25 mouse cellular contexts compared by ENCODE assay signal in the genomic region with DNA sequence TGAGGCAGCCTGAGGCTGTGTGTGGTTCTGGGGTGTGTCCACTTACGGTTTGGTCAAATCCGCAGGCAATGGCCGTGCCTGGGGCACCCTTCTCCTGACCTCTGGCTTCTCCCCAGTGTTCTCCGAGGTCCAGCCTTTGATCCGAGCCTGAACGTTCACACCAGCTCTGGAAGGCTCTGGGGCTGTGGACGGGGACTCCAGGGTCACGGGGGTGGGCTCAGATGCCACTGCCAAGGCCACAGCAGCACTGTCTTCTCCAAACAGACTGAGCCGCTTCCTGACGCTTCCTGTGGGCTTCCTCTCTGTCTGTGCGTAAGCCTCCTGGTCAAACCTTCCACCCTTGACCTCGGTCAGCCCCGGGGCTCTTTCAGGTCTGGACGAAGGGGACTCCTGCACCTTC. TPM values are rescaled to one million over a fixed set of nuclear protein-coding genes. Genes with fewer than 3 reads are reported as not detected.
A peak's percentile ranks its signal among the peaks of the same experiment; 100 is the strongest.
DNase-seq lines count a peak whose midpoint lies in the region; ATAC-seq and TF ChIP-seq lines count a peak whose summit lies in the region.
"Had no signal": no experiment of that assay in that cellular context is flagged by ENCODE, and none has a peak within 500 bp of the region (broad histone marks: within the 10 kb centered on the region; RNA-seq: fewer than 3 reads in every experiment).

No protein-coding gene starts in this region.

- 81% methylated on average over 14 of the region's 14 CpGs for WGBS in forebrain, embryonic 10.5 days
- 85% methylated on average over 14 of the region's 14 CpGs for WGBS in forebrain, embryonic 13.5 days
- WGBS in kidney, adult 2 months = 61% methylated on average over 14 of the region's 14 CpGs
- 67% methylated on average over 14 of the region's 14 CpGs for WGBS in embryonic facial prominence, embryonic 10.5 days

- ATAC-seq in forebrain, embryonic 13.5 days = no peak
- ATAC-seq: forebrain, embryonic 15.5 days; inflammation-experienced regulatory T-cells, adult 6 months had no signal

- peak overlapping the region; percentile 48; the same call in 1 of the 2 replicates for H3K27ac ChIP-seq in forebrain, embryonic 10.5 days
- H3K27ac ChIP-seq in forebrain, embryonic 13.5 days = no peak overlapping the region
- no peak overlapping the region for H3K27ac ChIP-seq in kidney, adult 2 months (ENCODE audit: insufficient read depth, low read depth, low read length)
- H3K27ac ChIP-seq in embryonic facial prominence, embryonic 10.5 days (replicated peaks) = peak overlapping the region; percentile 55; the same call in 1 of the 2 replicates
- H3K27ac ChIP-seq: forebrain, embryonic 15.5 days; hindbrain, embryonic 15.5 days; layer of hippocampus, adult 2 months; limb, embryonic 15.5 days; liver, embryonic 13.5 days had no signal

- TF ChIP-seq CTCF in kidney, adult 2 months (conservative IDR thresholded peaks at IDR 0.05; ENCODE audit: insufficient read depth, insufficient read length, low read depth, low read length) = no peak

- no peaks in the 10 kb centered on the region for H3K9me3 ChIP-seq in forebrain, embryonic 10.5 days
- H3K9me3 ChIP-seq in forebrain, embryonic 13.5 days (replicated peaks) = no peaks in the 10 kb centered on the region
- no peaks in the 10 kb centered on the region for H3K9me3 ChIP-seq in embryonic facial prominence, embryonic 10.5 days
- H3K9me3 ChIP-seq: forebrain, embryonic 15.5 days; hindbrain, embryonic 15.5 days; limb, embryonic 15.5 days; liver, embryonic 13.5 days; megakaryocyte, embryonic 14.5 days had no signal

- no peak overlapping the region for H3K9ac ChIP-seq in forebrain, embryonic 13.5 days
- H3K9ac ChIP-seq: forebrain, embryonic 15.5 days; hindbrain, embryonic 15.5 days; limb, embryonic 15.5 days; liver, embryonic 13.5 days; lung, embryonic 14.5 days had no signal

- H3K4me3 ChIP-seq in forebrain, embryonic 10.5 days = no peak overlapping the region
- H3K4me3 ChIP-seq in forebrain, embryonic 13.5 days = no peak overlapping the region
- H3K4me3 ChIP-seq in kidney, adult 2 months (ENCODE audit: insufficient read depth, low read depth, low read length) = no peak overlapping the region
- no peak overlapping the region for H3K4me3 ChIP-seq in embryonic facial prominence, embryonic 10.5 days
- H3K4me3 ChIP-seq: forebrain, embryonic 15.5 days; hindbrain, embryonic 15.5 days; layer of hippocampus, adult 2 months; limb, embryonic 15.5 days; liver, embryonic 13.5 days; megakaryocyte, embryonic 14.5 days had no signal

- H3K4me2 ChIP-seq in forebrain, embryonic 13.5 days = no peak overlapping the region
- H3K4me2 ChIP-seq: forebrain, embryonic 15.5 days; hindbrain, embryonic 15.5 days; limb, embryonic 15.5 days; liver, embryonic 13.5 days; lung, embryonic 14.5 days had no signal

- no peak for DNase-seq in forebrain, embryonic 10.5 days (ENCODE audit: extremely low spot score, low spot score)
- peak; percentile 29 for DNase-seq in kidney, adult 2 months
- DNase-seq in kidney, adult 8-10 months = no peak
- DNase-seq in lung, postnatal 4 days = peak; percentile 21 to 52
- DNase-seq in lung, adult 18-20 months = no peak
- DNase-seq in embryonic facial prominence, embryonic 10.5 days (ENCODE audit: low spot score) = no peak
- no peak for DNase-seq in cerebellum, postnatal 4 days (ENCODE audit: low spot score in 2 of 2)
- DNase-seq: cerebellum, adult 2 months; cerebellum, postnatal 14 days; kidney, adult 11 months; liver, embryonic 13.5 days; lung, embryonic 14.5 days; midbrain, embryonic 14.5 days; spleen, adult 18-20 months; thymus, postnatal 25 days had no signal

- H3K4me1 ChIP-seq in forebrain, embryonic 10.5 days = peaks cover 18% of the 10 kb centered on the region; the same call in 1 of the 2 replicates
- peaks cover 7% of the 10 kb centered on the region; the same call in 1 of the 2 replicates for H3K4me1 ChIP-seq in forebrain, embryonic 13.5 days
- no peaks in the 10 kb centered on the region for H3K4me1 ChIP-seq in kidney, adult 2 months (ENCODE audit: control insufficient read depth, insufficient read depth, low read length)
- H3K4me1 ChIP-seq in embryonic facial prominence, embryonic 10.5 days = peaks cover 20% of the 10 kb centered on the region
- H3K4me1 ChIP-seq: liver, embryonic 13.5 days had no signal

- H3K27me3 ChIP-seq in forebrain, embryonic 10.5 days (ENCODE audit: poor library complexity, severe bottlenecking) = no peaks in the 10 kb centered on the region
- H3K27me3 ChIP-seq in forebrain, embryonic 13.5 days = no peaks in the 10 kb centered on the region
- H3K27me3 ChIP-seq in kidney, adult 2 months (replicated peaks; ENCODE audit: control insufficient read depth, insufficient read depth, low read length) = no peaks in the 10 kb centered on the region
- no peaks in the 10 kb centered on the region for H3K27me3 ChIP-seq in embryonic facial prominence, embryonic 10.5 days (replicated peaks; ENCODE audit: low read depth, poor library complexity, severe bottlenecking)
- H3K27me3 ChIP-seq: forebrain, embryonic 15.5 days; hindbrain, embryonic 15.5 days; limb, embryonic 15.5 days; liver, embryonic 13.5 days had no signal

- TF ChIP-seq POLR2A in kidney, adult 2 months (IDR thresholded peaks at IDR 0.05; ENCODE audit: low read depth, low read length) = no peak

- peaks cover 55% of the 10 kb centered on the region for H3K36me3 ChIP-seq in forebrain, embryonic 10.5 days (replicated peaks)
- H3K36me3 ChIP-seq in forebrain, embryonic 13.5 days (ENCODE audit: poor library complexity, severe bottlenecking) = peaks cover 9% of the 10 kb centered on the region
- H3K36me3 ChIP-seq in kidney, adult 2 months (ENCODE audit: control insufficient read depth, insufficient read depth, low read length) = no peaks in the 10 kb centered on the region
- peaks cover 41% of the 10 kb centered on the region for H3K36me3 ChIP-seq in embryonic facial prominence, embryonic 10.5 days (replicated peaks)
- H3K36me3 ChIP-seq: forebrain, embryonic 15.5 days; hindbrain, embryonic 15.5 days; limb, embryonic 15.5 days; liver, embryonic 13.5 days had no signal

RNA-seq across cellular contexts. Expression of a gene that starts 30.5 kb away (rescaled TPM):
- polyA plus RNA-seq in forebrain, embryonic 10.5 days (2016; fragmentation: Nextera tagmentation; extraction: Ambion mirVana) = 4.4 and 4.5 TPM in 2 replicates
- polyA plus RNA-seq in forebrain, embryonic 13.5 days (2015; fragmentation: Nextera tagmentation; extraction: Ambion mirVana) = 4.3 and 5.1 TPM in 2 replicates
- 14.3 and 15.0 TPM in 2 replicates for polyA plus RNA-seq in kidney, adult 2 months (2012; rRNA removed)
- polyA plus RNA-seq in embryonic facial prominence, embryonic 10.5 days (2016; fragmentation: Nextera tagmentation; extraction: Ambion mirVana) = 3.7 and 4.6 TPM in 2 replicates

RNA-seq across cellular contexts. Expression of a gene that starts 36.2 kb away (rescaled TPM):
- 0.22 and 0.67 TPM in 2 replicates for polyA plus RNA-seq in forebrain, embryonic 10.5 days (2016; fragmentation: Nextera tagmentation; extraction: Ambion mirVana)
- polyA plus RNA-seq in forebrain, embryonic 13.5 days (2015; fragmentation: Nextera tagmentation; extraction: Ambion mirVana) = not detected in 2 replicates
- polyA plus RNA-seq in kidney, adult 2 months (2012; rRNA removed) = not detected in 2 replicates
- 0.21 and 0.46 TPM in 2 replicates for polyA plus RNA-seq in embryonic facial prominence, embryonic 10.5 days (2016; fragmentation: Nextera tagmentation; extraction: Ambion mirVana)
- polyA plus RNA-seq: forebrain, embryonic 15.5 days; gonadal fat pad, adult 2 months; heart, embryonic 14.5 days; hindbrain, embryonic 15.5 days; inflammation-experienced regulatory T-cells, adult 6 months; liver, embryonic 13.5 days; lung, embryonic 14.5 days; midbrain, embryonic 14.5 days; neural tube, embryonic 11.5 days had no signal

Comparison
In these comparisons a context has a peak if more than half of its experiments do, and no peak if none do; other contexts are left out.
1. DNase-seq: peak in kidney, adult 2 months (single experiment) and lung, postnatal 4 days (2 of 2); none in forebrain, embryonic 10.5 days (single experiment), kidney, adult 8-10 months (0 of 2), lung, adult 18-20 months (0 of 2), embryonic facial prominence, embryonic 10.5 days (single experiment) and cerebellum, postnatal 4 days (0 of 2).
2. H3K27ac ChIP-seq: peak in forebrain, embryonic 10.5 days (single experiment) and embryonic facial prominence, embryonic 10.5 days (single experiment); none in forebrain, embryonic 13.5 days (single experiment) and kidney, adult 2 months (single experiment).